Mouse (Mus musculus) cerebellum, adult 2 months (tissue): ENCODE results near the gene Rab3b.

Experiments
- CTCF ChIP-seq: fragments of 200-500 bp; IDR thresholded peaks from 2 replicates; pipeline ENCODE4 v1.5.1; 2011; ENCODE audit warnings: low read depth, mild to moderate bottlenecking, control low read depth, low read length, moderate library complexity, borderline replicate concordance; ENCODE audit not compliant: insufficient read depth
- POLR2A ChIP-seq: fragments of 200-500 bp; IDR thresholded peaks from 2 replicates; pipeline ENCODE4 v1.6.1; 2011; ENCODE audit warnings: low read length, control low read depth, borderline replicate concordance; ENCODE audit not compliant: insufficient read depth

- TF ChIP-seq POLR2A (no peak), CTCF (no peak)
Observed at GRCm38 (mm10) chr4:108990032-108990431, 111.2 kb downstream of the Rab3b start.
